Mouse (Mus musculus) lung, adult 2 months (tissue): ENCODE data around the gene Grpel1.

Experiments
- CTCF ChIP-seq: fragments of 200-500 bp; IDR thresholded peaks from 2 replicates; pipeline ENCODE4 v1.5.1; 2011; ENCODE audit warnings: mild to moderate bottlenecking, low read length, control low read depth; ENCODE audit not compliant: insufficient read depth
- POLR2A ChIP-seq: fragments of 200-500 bp; IDR thresholded peaks from 2 replicates; pipeline ENCODE4 v1.6.1; 2011; ENCODE audit warnings: low read depth, mild to moderate bottlenecking, control low read depth, low read length, borderline replicate concordance; ENCODE audit errors: extremely low read depth

DNA sequence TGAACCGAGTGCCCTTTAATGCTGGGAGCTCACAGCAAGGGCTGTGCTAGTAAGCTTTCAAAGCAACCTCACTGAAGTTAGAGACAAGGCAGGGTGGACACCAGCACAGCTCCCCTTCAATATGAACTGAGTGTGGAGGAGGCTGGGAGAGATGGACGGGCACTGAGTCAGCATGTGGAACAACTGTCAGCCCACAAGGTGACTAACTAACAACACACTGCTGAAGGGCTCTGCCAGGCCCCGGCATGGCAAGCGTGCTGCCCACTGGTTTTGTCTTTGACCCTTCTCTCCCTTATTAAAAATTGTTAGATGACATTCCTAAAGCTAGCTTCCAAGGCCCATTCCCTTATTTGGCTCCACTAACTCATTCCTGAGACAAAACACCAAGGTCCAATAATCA is 7.1 kb upstream of the Grpel1 start:
- no peak for TF ChIP-seq CTCF
- TF ChIP-seq POLR2A = no peak
